Mouse (Mus musculus): ENCODE data around the gene Sun3.

Sun3 gene

DNA sequence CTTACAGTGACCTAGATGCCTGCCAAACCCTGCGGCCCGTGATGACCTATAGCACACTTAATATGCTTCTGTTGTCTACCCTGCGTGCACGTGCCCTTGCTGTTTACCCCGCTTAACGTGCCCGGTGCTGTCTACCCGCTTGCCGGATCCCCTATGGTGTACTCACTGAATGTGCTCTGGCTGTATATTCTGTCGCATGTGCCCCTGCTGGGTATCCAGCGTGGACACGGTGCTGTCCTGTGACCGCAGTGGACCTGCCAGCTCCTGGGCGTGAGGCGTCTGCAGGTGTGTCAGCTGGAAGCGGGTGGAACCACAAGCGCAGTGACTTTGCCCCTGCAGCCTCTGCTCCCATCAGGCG, at the start of gene Sun3:
TSS of gene Sun3 (minus strand) at position 289 of the 358 bp plus-strand sequence.
- no peak for DNase-seq (ENCODE audit: low read depth)

DNA sequence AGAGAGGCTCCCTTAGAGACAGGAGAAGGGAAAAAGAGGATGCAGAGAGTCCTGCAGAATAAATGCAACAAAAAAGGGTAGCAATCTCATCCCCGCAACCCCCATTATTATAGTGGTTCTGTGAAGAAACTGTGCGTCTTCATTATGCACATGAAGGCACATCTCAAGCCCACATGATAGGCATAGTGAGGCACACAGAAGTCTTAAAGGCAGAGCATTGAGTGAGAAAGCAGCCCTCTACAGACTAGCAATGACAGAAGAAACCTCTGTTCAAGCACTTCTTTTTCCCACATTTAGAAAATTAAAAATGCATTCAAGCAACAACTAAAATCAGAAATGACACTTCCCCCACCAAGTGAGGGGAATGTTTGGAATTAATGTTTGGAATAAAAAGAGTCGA, 27.7 kb upstream of the Sun3 start:
- no peak for DNase-seq (ENCODE audit: low read depth)

DNA sequence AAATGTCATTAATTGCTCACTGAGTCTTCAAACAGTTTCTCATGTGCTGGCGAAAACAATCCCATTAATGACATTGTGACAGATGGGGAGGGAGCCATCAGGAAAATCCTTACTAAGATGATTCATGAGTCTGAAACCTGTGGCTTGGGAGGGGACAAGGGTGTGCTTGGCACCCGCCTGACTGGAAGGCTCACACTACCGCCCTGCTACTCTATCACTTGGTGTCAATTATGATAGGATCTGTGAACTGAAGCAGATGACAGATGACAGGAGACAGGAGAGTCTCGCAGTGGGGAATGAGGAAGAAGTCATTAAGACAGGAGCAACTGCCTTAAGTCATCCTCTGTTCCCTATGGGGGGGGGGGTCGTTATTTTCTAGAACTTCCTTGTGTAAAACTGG, 11.7 kb upstream of the Sun3 start:
- DNase-seq (ENCODE audit: low read depth), result no peak

DNA sequence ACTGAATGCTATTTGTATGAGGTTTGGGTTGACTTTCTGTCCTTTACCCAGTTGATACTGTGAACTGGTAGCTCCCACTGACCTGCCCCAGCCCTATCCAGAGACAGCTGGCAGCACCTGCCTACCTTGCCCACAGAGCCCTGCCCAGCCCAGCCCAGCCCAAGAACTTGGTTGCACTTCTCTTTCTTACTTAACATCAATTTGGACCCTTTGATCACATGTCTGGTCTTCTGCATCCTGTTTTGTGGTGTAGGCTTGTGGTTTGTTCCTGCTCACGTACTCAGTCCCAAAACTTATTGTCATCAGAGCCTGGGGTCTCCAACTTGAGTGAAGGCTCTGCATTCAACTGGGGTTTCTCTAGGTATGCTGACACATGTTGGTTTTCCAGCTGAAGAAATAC, 11.2 kb upstream of the Sun3 start:
- DNase-seq (ENCODE audit: low read depth), result no peak

DNA sequence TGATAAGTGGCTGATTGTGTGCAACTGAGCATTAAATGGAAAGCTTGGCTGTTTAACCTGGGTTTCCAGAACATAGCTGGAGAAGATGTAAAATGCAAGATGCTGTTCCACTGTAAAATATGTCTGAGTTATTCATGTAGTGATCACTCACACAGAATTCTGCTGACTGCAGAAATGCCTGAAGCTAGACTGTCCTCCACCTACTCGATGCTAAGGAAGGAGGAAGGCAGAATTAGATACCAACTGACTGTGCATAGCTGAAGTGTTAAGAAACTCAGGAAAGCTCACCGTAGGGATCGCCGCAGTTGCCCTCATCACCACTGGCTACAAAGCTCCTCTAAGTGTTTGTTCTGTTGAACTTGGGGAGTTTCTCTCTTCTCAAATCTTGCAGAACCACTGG, 8.9 kb upstream of the Sun3 start:
- DNase-seq (ENCODE audit: low read depth), result no peak

DNA sequence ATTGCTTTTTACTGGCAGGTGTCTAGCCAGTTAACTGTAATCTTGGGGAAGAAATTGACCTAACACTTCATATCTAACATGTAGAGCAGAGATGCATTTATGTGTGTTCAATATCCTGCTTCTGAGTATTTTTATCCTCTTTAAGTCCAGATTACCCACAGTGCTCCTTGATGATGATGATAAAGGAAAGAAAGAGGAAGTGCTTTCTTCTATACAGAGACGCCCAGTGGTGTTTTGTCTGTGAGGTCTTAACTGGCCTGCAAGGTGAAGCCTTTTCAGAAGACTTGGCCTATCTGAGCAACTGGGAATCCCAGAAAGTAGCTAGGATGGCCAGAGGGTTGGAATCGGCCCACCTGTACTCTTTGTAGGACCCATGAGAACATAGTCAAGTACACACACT, 8.1 kb upstream of the Sun3 start:
- no peak for DNase-seq (ENCODE audit: low read depth)

DNA sequence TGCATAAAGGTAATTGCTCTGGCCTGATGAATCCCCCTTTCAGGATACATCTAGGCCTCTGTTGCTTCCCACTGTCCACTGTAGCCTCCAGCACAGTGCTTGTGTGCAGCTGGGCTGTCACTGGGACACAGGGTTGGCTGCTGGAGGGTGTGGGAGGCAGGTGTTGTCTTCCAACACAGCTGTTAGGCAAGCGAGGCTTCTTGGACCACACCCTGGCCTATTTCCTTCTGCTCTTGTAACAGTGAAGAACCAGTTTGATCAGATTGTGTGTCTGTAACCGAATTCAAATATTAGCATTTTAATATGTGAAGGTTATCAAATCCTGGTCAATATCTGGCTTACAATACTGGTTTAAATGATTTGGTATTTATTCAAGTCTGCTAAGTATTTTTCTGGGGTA, 3.1 kb upstream of the Sun3 start:
- no peak for DNase-seq (ENCODE audit: low read depth)

DNA sequence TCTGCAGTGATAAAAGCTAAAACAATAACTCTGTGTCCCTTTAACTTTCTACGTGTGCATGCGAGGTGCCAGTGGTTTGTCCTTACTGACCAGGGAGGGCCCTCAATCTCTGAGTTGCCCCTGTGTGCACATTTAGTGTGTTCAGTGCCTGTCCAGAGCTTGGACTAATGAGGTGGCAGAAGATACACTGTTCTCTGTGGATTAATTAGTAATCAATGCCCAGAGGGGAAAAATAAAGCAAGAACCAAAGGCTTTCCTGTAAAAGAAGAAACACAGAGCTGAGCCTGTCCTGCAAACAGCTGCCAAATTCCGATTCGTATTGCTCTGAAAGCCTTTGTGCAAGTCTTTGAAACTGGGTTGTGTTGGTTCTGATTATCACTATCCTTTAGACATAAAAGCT, 1.4 kb upstream of the Sun3 start:
- no peak for DNase-seq (ENCODE audit: low read depth)

DNA sequence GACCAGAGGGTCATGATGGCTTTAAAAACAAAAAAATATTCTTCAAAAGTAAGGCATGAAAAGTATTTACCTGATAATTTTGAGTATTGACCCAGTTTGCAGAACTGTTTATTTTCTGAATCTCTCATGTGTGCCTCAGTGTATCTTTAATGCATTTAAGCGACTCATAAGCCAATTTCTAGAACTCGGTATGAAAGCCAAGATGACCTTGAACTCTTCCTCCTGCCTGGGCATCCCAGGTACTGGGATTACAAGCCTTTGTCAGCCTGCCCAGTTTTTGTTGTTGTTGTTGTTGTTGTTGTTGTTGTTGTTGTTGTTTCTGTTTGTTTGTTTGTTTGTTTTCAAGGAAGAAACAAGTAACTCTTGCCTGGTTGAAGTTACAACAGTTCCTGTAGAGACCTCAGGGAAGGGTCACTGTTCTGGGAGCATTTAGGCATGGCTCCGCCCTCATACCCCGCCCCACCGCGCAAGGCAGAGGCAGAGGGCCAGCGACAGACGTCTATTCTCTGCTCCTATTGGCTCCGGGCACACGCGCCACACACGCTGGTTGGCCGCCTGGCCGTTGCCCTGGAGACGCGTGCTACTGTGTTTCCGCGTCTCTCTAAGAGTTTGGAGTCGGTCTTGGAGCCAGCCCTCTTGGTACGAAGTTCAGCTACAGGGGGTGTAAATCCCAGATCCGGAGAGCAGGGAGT, 634 bp downstream of the Sun3 start, which contains the start of gene Gm11992:
TSS of gene Gm11992 (plus strand) at position 584 of the 692 bp plus-strand sequence.
- peak; percentile 3 for DNase-seq (ENCODE audit: low read depth)

DNA sequence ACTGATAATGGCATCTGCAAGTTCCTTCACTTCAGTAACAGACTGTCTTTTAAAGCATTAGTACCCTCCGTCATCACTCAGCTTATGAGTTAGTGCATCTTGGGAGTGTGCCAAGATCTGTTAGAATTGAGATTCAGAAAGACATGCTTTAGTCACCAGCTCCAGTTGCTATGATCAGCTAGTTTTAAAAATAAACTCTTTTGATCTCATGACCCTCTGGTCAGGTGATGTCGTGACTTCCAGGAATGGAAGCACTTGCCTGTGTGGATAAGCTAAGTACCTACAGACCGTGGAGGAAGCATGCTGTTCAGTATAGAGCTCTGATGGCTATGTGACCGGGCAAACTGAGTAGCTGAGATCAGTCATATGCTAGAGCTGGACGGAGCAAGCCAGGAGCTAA, 1.7 kb downstream of the Sun3 start:
- DNase-seq (ENCODE audit: low read depth), result no peak

DNA sequence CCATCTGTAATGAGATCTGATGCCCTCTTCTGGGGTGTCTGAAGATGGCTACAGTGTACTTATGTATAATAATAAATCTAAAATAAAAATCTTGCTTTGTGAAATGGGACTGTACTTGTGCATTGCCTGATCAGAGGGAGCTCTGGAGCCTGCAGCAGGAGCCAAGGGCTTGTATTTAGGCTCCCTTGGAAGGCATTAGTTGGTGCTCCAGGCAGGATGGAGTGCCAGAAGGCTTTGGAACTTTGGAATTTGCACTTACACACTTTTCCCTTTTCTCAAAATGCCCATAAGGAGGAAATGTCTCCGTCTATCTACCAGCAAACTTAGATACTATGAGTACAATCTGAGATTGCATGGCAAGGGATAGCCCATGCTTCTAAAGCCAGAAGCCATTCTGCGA, 2.2 kb downstream of the Sun3 start:
- no peak for DNase-seq (ENCODE audit: low read depth)

DNA sequence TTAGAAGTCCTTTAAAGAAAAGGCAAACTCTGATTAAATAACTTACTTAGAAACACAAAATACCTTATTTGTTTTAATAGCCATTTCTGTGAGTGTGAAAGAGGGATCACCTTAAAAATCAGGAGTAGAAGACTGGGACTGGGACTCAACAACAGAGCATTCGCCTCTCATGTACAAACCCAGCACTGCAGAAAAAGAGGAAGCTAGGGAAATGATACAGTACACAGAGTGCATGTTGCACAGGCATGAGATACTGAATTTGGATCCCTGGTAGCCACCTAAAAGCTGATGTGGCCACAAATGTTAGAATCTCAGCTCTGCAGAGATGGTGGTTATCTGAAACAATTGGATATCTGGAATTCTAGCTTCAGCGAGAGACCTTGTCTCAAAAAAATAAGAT, 17.3 kb downstream of the Sun3 start:
- DNase-seq (ENCODE audit: low read depth), result no peak

DNA sequence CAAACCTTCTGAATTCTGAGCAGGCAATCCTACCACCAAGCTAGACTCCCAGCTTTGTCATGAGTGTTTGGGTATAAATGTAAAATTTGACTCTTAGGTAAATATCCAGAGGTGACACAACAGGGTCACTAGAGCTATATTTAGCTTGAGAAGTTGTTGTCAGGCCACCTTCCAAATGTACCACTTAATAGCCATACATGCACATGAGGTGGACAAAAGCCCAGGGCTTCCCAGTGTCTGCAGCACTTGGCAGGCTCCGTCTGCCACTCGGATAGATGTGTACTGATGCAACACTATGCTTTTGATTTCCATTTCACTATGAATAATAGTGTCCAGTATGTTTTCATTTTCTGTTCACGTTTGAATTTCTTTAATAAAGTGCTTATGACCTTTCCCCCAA, 23.6 kb downstream of the Sun3 start:
- DNase-seq (ENCODE audit: low read depth), result no peak

DNA sequence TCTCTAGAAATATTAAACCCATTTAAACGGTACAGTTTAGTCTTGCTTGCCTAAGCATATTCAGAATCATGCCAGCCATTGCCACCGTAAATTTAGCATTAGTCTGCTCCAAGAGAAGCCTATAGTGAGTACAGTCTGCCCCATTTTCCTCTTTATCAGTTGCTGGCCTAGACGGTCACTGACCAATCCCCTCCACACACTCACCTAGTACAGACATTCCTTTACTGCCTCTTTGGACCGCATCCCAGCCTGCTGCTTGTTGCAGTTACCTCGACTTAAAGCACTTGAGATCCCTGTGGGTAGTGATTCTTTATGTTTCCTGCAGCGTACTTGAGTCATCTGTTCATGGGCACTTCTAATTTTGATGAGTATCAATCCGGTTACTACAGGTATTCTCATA, 24.0 kb downstream of the Sun3 start:
- DNase-seq (ENCODE audit: low read depth), result no peak

DNA sequence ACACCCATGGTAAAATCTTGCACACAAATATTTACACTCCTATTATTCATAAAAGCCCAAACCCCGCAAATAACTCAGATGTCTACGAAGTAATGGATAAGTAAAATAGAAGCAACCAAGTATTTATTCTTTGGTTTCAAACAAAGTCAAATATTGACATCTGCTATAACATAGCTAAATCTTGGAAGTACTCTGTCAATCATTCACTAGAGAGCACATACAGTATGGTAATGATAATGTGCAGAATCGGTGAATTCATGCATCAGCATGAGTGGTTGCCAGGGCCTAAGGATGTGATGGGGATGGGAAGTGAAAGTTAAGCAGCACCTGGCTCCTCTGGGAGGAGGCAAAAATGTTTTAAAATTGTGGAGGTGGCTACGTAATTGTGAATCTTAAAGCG, 28.6 kb downstream of the Sun3 start:
- no peak for DNase-seq (ENCODE audit: low read depth)

DNA sequence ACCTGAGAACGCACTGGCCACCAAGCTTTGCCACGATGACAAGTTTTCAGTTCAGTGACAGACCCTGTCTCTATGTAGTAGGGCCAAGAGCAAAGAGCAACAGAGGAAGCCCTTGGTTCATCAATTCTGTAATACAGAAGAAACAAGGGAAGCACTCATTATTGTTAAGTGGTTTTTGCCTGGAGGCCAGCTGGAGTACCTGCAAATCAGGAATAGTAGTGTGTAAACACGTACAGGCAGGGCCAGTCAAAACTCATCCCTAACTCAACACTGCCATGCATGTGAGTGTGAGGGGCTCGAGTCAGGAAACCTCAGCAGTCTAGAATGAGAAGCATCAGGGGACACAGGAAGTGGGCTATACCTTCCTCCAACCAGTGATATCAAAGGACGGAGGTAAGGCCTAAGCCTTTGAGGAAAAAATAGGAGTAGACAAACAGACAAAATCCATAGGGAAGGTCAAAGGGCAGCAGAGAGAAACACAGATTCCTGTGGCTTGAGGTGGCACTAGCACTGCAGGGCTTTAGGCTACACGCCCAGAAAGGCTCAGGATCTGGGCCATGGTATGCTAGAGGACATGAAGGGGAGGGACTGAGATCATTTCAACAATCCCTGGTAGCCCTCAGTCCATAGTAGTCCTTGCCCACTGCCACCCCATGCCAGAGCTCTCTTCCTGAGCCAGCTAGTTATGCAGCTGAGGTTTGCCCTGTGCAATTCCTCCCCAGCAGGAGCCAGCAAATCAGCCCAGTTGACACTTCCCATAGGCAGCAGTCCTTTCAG, 30.1 kb downstream of the Sun3 start:
- no peak for DNase-seq (ENCODE audit: low read depth)

DNA sequence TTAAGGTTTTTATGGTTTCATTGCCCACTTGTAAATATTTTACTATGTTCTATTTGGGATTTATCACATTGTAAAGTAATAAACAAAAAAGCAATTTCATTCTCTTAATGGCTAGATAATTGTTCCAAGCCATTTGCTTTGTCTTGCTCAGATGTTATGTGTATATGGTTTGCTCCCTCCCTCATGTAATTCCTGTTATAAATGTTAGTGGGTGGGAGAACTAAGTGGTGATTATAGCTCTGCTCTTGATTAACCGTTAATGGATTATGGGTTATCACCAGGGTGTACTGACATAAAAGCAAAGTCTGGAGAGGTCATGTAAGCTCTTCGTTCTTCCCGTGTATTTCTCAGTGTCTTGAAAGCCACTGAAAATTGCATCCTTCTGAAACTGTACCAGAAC, 34.1 kb downstream of the Sun3 start:
- DNase-seq (ENCODE audit: low read depth), result no peak

DNA sequence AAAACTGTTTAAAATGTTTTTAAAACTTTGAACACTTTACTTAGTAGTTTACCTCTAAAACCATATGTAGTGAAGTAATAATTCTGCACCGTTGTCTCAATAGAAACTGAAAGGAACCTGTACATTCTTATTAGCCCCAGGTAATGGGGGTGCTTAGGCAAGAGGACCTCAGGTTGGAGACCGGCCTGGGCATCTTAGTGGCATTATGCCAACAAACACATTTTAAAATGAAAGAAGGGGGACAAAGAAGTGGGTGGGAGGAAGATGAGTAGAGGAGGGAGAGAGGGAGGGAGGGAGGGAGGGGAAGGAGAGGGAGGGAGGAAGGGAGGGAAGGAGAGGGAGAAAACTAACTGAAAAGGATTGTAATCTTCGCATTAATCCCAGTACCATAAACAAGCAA, 37.4 kb downstream of the Sun3 start:
- DNase-seq (ENCODE audit: low read depth), result no peak

DNA sequence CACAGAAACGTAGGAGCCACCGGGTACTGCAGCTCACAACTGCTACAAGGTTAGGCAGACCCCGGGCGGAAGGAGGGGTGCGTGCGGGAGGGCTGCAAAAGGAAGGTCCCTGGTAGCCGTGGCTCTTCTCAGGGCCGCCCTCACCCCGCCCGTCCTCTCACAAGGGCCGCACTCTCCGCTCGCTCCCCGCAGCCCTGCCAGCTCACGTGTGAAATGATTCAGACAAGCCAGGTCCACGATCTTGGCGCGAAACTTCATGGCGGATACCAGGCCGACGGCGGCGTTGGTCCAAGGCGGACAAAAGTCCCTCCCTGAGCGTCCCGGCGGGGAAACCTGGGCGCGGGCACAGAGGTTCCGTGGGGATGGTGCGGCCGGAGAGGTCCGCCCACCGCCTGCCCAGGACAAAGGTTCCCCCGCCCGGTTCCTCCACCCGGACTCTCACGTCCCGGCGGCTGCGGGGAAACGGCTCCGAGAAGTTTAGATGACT, 37.9 kb downstream of the Sun3 start, which contains the start of gene Hus1:
TSS of gene Hus1 (minus strand) at position 339 of the 487 bp plus-strand sequence.
- DNase-seq (ENCODE audit: low read depth), result peak; percentile 67

DNA sequence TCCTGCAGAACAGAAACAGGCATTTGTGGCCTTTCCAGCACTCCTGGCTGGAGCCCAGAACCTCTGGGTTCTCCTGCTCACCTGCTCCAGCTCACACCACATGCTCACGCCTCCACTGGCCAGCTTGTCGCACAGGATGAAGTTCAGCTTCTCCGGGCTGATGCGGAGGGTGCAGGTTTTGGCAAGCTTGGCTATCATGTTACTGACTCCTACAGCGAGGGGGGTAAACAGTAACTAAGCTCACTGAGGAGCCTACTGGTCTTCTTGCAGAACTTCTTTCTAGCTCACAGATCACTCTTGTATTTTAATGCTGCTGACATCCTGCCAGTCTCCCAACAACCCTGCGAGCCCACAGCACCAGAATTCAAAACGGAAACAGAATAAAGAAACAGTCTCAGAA, 38.4 kb downstream of the Sun3 start:
- no peak for DNase-seq (ENCODE audit: low read depth)

DNA sequence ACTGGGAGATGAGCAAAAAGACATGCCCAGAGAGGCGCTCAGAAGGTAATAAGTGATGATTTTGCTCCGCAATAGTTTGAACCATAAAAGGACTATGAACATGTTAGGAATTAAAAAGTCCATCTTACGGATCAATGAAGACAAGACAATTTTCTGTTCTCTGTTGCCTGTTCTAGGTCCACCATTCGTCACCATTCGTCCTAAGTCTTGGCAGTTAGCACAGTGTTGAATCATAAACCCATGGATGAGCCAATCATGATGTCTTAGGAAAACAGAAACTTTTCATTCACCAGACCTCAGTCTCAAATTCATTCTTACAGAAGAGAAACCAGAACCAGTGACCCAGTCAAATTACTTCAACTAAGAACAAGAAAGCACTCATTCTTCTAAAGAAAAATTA, 40.0 kb downstream of the Sun3 start:
- no peak for DNase-seq (ENCODE audit: low read depth)

DNA sequence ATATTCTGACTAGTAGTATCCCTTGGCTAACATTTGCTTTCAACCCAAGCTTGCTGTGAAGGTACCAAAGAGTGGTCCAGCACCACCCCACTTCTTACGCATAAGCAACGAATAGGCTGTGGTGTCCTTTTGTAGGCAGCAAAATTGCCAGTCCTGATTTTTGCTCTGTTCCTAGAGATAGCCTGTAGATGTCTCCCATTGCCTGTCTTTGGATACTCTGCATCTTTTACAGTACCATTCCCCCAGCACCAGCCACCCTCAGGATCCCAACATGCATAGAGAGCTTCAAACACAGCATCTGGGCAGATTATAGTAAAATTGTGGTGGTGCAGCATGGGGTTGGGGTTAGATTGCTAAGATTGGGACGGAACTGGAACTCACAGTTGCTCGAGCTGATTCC, 60.7 kb downstream of the Sun3 start:
- DNase-seq (ENCODE audit: low read depth), result no peak

DNA sequence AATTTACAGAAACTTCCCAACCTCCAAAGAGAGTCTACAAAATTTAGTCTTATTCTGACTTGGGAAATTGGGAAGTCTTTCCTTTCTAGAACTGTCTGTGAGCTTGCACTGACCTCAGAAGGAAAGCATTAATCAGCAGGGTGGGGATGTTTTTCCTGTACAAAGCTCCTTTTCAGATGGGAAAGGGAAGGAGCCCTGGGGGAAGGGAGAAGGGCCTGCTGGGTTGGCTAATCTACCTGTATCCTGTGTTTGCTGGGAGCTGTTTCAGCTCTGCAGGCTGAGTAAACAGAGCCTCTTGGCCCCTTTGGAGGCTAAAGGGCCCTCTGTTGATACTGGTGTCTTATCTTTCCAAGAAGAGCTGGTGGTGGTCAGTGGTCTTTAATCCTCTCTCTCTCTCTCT, 62.7 kb downstream of the Sun3 start:
- no peak for DNase-seq (ENCODE audit: low read depth)
